Mouse (Mus musculus) kidney, embryonic 14.5 days (tissue): ENCODE measurements at regions not wholly inside any gene's neighbourhood (a gene's known extent, or its start where the extent isn't known, plus 50 kb on each side); places are given as distances from the start of the nearest gene placed in this dataset.

ENCODE experiments used
- ATAC-seq: fragments of 200-750 bp; cut with Nextera tagmentation; 2 replicates; pipeline ENCODE4 v1.8.0; 2017; ENCODE audit warnings: moderate number of reproducible peaks, mild to moderate bottlenecking, moderate TSS enrichment, moderate library complexity; ENCODE audit not compliant: low FRiP score, low TSS enrichment
- H3K27ac ChIP-seq: fragments of 300-500 bp; sonication (generic); 2 replicates; pipeline ENCODE4 v1.5.1; 2014; ENCODE audit warnings: low read depth, mild to moderate bottlenecking, low read length, moderate library complexity, mixed read lengths
- H3K27me3 ChIP-seq: fragments of 300-500 bp; sonication (generic); 2 replicates; pipeline ENCODE4 v1.6.1; 2014; ENCODE audit warnings: mild to moderate bottlenecking, low read length; ENCODE audit not compliant: control insufficient read depth, insufficient read depth
- H3K36me3 ChIP-seq: fragments of 300-500 bp; sonication (generic); 2 replicates; pipeline ENCODE4 v1.6.1; 2014; ENCODE audit warnings: low read length, mixed read lengths; ENCODE audit not compliant: control insufficient read depth, insufficient read depth
- H3K4me1 ChIP-seq: fragments of 300-500 bp; sonication (generic); 2 replicates; pipeline ENCODE4 v1.6.1; 2014; ENCODE audit warnings: low read length, mixed read lengths; ENCODE audit not compliant: control insufficient read depth, insufficient read depth
- H3K4me2 ChIP-seq: fragments of 300-500 bp; sonication (generic); replicated peaks from 2 replicates; pipeline ENCODE4 v1.6.1; 2014; ENCODE audit warnings: low read depth, mild to moderate bottlenecking, low read length
- H3K4me3 ChIP-seq: fragments of 300-500 bp; sonication (generic); 2 replicates; pipeline ENCODE4 v1.5.1; 2014; ENCODE audit warnings: mild to moderate bottlenecking, low read length
- H3K9ac ChIP-seq: fragments of 300-500 bp; sonication (generic); 2 replicates; pipeline ENCODE4 v1.6.1; 2014; ENCODE audit warnings: low read depth, mild to moderate bottlenecking, low read length, moderate library complexity
- H3K9me3 ChIP-seq: fragments of 300-500 bp; sonication (generic); 2 replicates; pipeline ENCODE4 v1.6.1; 2016; ENCODE audit warnings: low read length; ENCODE audit not compliant: control insufficient read depth
- WGBS: fragments of 180-500 bp; shearing (Covaris S2); extraction: QIAGEN DNeasy Blood & Tissue Kit; methylation state at CpG from one replicate; pipeline ENCODE4 v1.1.7; 2014; 5-methylcytosine and 5-hydroxymethylcytosine counted together

DNA sequence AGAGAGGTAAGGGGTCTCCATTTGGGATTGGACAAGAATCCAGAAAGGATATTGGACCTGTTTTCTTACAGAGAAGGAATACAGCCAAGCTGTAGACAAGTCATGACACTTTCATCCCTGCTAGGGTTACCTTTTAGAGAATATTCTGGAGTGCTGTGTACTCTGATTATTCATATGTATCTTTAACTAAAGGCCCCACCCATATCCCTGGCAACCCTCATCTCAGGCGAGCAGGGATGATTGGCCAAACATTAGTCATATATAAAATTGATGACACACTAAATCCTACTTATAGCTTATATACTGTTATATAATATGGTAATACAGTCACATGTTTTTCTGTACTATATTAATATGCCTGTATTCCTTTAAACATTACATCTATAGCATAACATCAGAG lies 83.6 kb upstream of the Gm47985 start:
- no peak overlapping the region for H3K4me2 ChIP-seq
- 88% methylated on average over 1 of the region's 1 CpGs for WGBS
- no peak overlapping the region for H3K9ac ChIP-seq
- no peaks in the 10 kb centered on the region for H3K9me3 ChIP-seq
- H3K27ac ChIP-seq, result no peak overlapping the region
- no peaks in the 10 kb centered on the region for H3K36me3 ChIP-seq
- H3K4me1 ChIP-seq, result 0 out of 2 replicates have a peak, but pooled peaks cover 3% of the 10 kb centered on the region
- ATAC-seq, result no peak
- no peaks in the 10 kb centered on the region for H3K27me3 ChIP-seq
- no peak overlapping the region for H3K4me3 ChIP-seq

DNA sequence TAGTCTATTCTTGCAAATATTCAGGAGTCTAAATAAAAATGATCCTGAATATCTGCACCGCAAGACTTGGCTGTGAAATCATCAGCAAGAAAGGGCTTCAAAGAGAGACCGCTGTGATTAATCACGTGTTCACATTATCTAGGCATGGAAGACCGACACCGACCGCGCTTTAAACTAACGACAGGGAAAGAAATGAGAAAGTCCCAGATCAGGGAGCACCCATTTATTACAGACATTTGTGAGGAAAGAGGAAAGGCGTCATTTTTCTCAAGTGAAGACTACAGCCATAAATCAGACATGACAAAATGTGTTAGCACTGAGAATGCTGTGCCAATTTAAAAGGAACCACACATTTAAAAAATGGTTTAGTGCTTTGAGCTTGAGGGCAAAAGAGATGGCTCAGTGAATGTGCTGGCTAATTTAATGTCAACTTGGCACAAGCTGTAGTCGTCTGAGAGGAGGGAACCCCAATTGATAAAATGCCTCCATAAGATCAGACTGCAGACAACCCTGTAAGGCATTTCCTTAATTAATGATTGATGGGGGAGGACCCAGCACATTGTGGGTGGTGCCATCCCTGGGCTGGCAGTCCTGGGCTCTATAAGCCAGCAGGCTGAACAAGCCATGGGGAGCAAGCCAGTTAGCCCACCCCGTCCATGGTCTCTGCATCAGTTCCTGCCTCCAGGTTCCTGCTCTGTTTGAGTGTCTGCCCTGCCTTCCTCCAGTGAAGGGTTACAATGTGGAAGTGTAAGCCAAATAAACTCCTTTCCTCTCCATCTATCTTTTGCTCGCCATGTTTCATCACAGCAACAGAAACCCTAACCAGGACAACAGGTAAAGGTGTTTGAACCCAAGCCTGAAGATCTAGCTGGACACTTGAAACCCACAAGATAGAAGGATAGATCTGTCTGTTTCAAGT lies 81.5 kb upstream of the Gm47985 start:
- H3K27me3 ChIP-seq, result no peaks in the 10 kb centered on the region
- H3K4me1 ChIP-seq, result 0 out of 2 replicates have a peak, but pooled peaks cover 3% of the 10 kb centered on the region
- no peaks in the 10 kb centered on the region for H3K9me3 ChIP-seq
- no peak overlapping the region for H3K4me2 ChIP-seq
- ATAC-seq, result no peak
- no peak overlapping the region for H3K4me3 ChIP-seq
- no peaks in the 10 kb centered on the region for H3K36me3 ChIP-seq
- no peak overlapping the region for H3K27ac ChIP-seq
- no peak overlapping the region for H3K9ac ChIP-seq
- 66% methylated on average over 12 of the region's 12 CpGs for WGBS

DNA sequence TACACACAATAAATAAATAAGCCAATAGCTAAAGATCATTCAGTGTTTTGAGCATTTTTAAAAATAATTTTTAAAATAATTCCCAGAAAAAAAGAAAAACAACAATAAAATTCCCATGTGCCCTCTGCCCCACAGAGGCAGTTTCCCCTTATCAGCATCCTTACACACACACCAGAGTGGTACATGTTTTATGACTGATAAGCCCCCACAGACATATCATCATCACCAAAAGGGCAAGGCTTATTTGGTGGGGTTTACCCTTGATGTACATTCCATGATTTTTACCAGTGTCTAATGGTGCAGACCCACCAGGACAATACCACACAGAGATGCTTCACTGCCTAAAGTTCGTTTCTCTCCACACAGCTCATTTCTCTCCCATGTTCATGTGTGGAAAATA lies 80.8 kb upstream of the Gm47985 start:
- no peaks in the 10 kb centered on the region for H3K36me3 ChIP-seq
- WGBS, result 88% methylated on average over 1 of the region's 1 CpGs
- no peak overlapping the region for H3K9ac ChIP-seq
- no peak for ATAC-seq
- H3K4me3 ChIP-seq, result no peak overlapping the region
- H3K4me1 ChIP-seq, result 0 out of 2 replicates have a peak, but pooled peaks cover 3% of the 10 kb centered on the region
- no peaks in the 10 kb centered on the region for H3K27me3 ChIP-seq
- no peaks in the 10 kb centered on the region for H3K9me3 ChIP-seq
- H3K27ac ChIP-seq, result no peak overlapping the region
- H3K4me2 ChIP-seq, result no peak overlapping the region

DNA sequence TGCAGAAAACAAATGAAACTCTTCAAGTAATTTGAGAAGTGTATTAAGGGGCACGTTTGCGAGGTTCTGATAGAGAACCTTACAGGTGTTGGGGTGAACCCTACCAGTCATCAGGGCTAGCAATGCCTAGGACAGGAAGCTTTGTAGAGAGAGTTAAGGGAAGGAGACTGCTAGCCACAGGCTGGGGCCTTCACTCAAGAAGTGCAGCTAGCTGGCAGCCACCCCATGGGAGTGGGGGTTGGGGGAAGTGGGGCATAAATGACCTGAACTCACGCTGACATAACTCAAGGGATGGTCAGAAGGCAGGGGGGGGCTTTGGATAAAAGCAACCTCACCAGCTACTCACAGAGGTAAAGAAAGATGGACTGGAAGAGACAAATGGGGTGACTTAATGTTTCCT lies 80.3 kb upstream of the Gm47985 start:
- H3K36me3 ChIP-seq, result no peaks in the 10 kb centered on the region
- H3K4me1 ChIP-seq, result 0 out of 2 replicates have a peak, but pooled peaks cover 3% of the 10 kb centered on the region
- H3K9me3 ChIP-seq, result no peaks in the 10 kb centered on the region
- 61% methylated on average over 3 of the region's 3 CpGs for WGBS
- no peak overlapping the region for H3K4me3 ChIP-seq
- H3K9ac ChIP-seq, result no peak overlapping the region
- no peak overlapping the region for H3K4me2 ChIP-seq
- H3K27ac ChIP-seq, result no peak overlapping the region
- no peaks in the 10 kb centered on the region for H3K27me3 ChIP-seq
- ATAC-seq, result no peak

DNA sequence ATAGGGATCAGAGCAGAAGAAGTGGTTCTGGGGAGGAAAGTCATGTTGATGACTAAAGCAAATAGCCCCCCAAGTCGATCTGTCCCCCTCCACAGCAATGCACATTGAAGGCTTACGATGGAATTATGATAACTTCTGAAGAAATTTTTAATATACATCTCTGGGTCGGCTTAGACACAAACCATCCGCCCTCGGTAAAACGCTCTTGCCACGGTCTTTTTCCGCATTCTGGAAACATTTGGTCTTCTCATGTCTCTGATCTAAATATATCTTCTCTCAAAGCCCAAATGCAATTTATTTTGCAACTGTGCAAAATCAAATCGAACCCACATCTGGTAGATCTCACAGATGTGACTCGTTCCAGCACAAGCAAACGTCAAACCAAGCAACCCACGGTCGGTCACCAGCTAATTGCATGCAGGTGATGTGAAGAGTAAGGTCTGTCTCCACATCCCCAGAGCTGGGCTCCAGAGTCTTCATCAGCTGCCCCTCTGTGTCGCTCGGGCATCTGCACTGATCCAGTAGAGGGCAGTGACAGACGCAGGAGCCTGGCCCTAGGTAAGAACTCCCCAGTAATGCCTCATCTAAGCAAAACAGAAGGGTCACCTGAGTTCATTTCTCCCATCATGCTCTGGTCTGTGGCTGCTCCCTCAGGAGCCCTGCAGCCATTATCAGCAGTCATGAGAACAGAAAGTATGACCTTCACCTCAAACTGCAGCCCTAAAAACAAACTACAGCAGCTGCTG lies 79.5 kb upstream of the Gm47985 start:
- 55% methylated on average over 16 of the region's 16 CpGs for WGBS
- H3K27me3 ChIP-seq, result no peaks in the 10 kb centered on the region
- no peak overlapping the region for H3K9ac ChIP-seq
- H3K9me3 ChIP-seq, result no peaks in the 10 kb centered on the region
- no peak overlapping the region for H3K4me3 ChIP-seq
- ATAC-seq, result peak; percentile 79
- 0 out of 2 replicates have a peak, but pooled peaks cover 3% of the 10 kb centered on the region for H3K4me1 ChIP-seq
- H3K27ac ChIP-seq, result no peak overlapping the region
- H3K4me2 ChIP-seq, result peak overlapping the region; percentile 22
- no peaks in the 10 kb centered on the region for H3K36me3 ChIP-seq

- WGBS, result 62% methylated on average over 6 of the region's 6 CpGs
- ATAC-seq, result no peak
Observed at GRCm38 (mm10) chr1:151103522-151104037, 78.8 kb upstream of the Gm47985 start.

DNA sequence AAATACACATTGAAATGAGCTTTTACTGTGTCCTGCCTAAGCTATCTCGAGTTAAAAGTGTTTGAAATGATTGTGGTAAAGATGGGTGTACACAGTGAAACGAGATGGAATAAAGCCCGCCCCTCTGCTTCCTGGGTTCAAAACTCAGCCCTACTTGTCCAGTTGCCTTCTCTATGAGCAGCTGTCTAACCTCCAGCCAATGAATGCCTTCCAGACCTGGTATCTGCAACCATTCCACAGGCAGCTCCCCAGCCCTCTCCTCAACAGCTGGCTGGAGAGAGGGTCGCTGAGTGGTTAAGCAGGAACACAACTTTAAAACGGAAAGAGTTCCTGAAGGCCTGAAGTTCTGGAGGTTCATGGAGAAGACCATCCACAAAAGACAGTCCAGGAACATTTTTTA lies 78.0 kb upstream of the Gm47985 start:
- no peaks in the 10 kb centered on the region for H3K9me3 ChIP-seq
- 89% methylated on average over 5 of the region's 5 CpGs for WGBS
- H3K4me1 ChIP-seq, result 0 out of 2 replicates have a peak, but pooled peaks cover 3% of the 10 kb centered on the region
- H3K4me3 ChIP-seq, result no peak overlapping the region
- H3K4me2 ChIP-seq, result no peak overlapping the region
- no peak overlapping the region for H3K27ac ChIP-seq
- no peak overlapping the region for H3K9ac ChIP-seq
- ATAC-seq, result no peak
- no peaks in the 10 kb centered on the region for H3K36me3 ChIP-seq
- H3K27me3 ChIP-seq, result no peaks in the 10 kb centered on the region

More at GRCm38 (mm10) chr1:151103522-151104037, 78.8 kb upstream of the Gm47985 start:
- no peak overlapping the region for H3K4me3 ChIP-seq
- H3K27ac ChIP-seq, result no peak overlapping the region
- H3K4me1 ChIP-seq, result 0 out of 2 replicates have a peak, but pooled peaks cover 3% of the 10 kb centered on the region
- 0 out of 2 replicates have a peak overlapping the region, but pooled peaks have one; percentile 22 for H3K4me2 ChIP-seq
- no peaks in the 10 kb centered on the region for H3K27me3 ChIP-seq
- no peak overlapping the region for H3K9ac ChIP-seq
- H3K36me3 ChIP-seq, result no peaks in the 10 kb centered on the region
- H3K9me3 ChIP-seq, result no peaks in the 10 kb centered on the region

GRCm38 (mm10) chr1:151104806-151105205 lies 77.5 kb upstream of the Gm47985 start:
- no peak overlapping the region for H3K9ac ChIP-seq
- ATAC-seq, result no peak
- 86% methylated on average over 2 of the region's 2 CpGs for WGBS
- H3K9me3 ChIP-seq, result no peaks in the 10 kb centered on the region
- H3K27ac ChIP-seq, result no peak overlapping the region
- no peak overlapping the region for H3K4me2 ChIP-seq
- H3K4me3 ChIP-seq, result no peak overlapping the region
- H3K4me1 ChIP-seq, result 0 out of 2 replicates have a peak, but pooled peaks cover 3% of the 10 kb centered on the region
- no peaks in the 10 kb centered on the region for H3K36me3 ChIP-seq
- no peaks in the 10 kb centered on the region for H3K27me3 ChIP-seq
